Mouse (Mus musculus): Measurements from ENCODE around the gene Cfap61.

GRCm38 (mm10) chr2:146008801-146009200 lies 74.2 kb downstream of the Cfap61 start:
- no peak for TF ChIP-seq GATA1 (IDR thresholded peaks at IDR 0.05; ENCODE audit: borderline replicate concordance, low read length)
- TF ChIP-seq FLI1 (IDR thresholded peaks at IDR 0.05; ENCODE audit: low read length), result no peak
